Mouse (Mus musculus) liver, adult 2 months (tissue): ENCODE measurements at regions not wholly inside any gene's neighbourhood (a gene's known extent, or its start where the extent isn't known, plus 50 kb on each side); places are given as distances from the start of the nearest gene placed in this dataset.

Source experiments
- CTCF ChIP-seq: fragments of 200-500 bp; IDR thresholded peaks from 2 replicates; pipeline ENCODE4 v1.5.1; 2011; ENCODE audit warnings: low read depth, low read length, control low read depth
- POLR2A ChIP-seq: fragments of 200-500 bp; IDR thresholded peaks from 2 replicates; pipeline ENCODE4 v1.6.1; 2011; ENCODE audit warnings: low read length, control low read depth; ENCODE audit not compliant: insufficient read depth; ENCODE audit errors: extremely low read depth

DNA sequence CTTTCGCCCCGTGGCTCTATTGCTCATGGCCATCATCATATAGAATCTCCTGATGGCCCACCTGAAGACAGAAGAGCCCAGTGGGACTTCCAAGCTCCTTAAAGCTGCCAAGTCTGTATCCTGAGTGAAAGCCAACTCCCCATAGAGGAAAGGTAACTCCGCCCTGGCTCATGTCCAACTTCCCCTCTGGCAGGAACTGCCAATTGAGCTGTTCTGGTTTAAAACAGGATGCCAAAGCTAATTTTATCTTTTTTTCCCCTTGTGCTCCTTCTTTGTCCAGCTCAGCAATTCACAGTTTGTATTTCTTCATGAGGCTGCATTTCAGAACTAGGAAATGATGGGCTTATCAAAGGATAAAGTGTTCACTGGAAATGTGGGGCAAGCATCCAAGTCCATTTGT lies 215.3 kb downstream of the Fam198b start:
- TF ChIP-seq CTCF (no peak), POLR2A (no peak)
